Mouse (Mus musculus): ENCODE measurements at regions not wholly inside any gene's neighbourhood (a gene's known extent, or its start where the extent isn't known, plus 50 kb on each side); places are given as distances from the start of the nearest gene placed in this dataset.

DNA sequence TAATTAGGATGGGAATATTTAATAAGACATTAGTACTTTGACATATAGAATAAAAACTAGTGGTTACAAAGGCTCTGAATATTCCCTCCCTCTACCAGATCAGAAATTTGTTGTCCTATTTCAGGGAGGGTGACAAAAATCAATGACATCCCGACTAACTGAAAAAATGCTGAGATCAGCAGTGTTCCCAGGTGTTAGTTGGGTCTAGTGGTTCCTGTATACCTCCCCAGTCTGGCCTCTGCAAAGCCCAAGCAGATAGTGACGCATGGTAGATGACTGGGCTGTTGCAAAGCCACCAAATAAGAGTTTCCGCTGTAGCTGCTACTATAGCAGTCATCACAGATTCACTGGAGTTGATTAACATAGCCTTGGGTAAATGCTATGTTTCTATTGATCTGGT, 59.9 kb upstream of the Gm4791 start:
- DNase-seq (ENCODE audit: low read depth, low spot score), result no peak
- WGBS, result 83% methylated on average over 3 of the region's 3 CpGs

DNA sequence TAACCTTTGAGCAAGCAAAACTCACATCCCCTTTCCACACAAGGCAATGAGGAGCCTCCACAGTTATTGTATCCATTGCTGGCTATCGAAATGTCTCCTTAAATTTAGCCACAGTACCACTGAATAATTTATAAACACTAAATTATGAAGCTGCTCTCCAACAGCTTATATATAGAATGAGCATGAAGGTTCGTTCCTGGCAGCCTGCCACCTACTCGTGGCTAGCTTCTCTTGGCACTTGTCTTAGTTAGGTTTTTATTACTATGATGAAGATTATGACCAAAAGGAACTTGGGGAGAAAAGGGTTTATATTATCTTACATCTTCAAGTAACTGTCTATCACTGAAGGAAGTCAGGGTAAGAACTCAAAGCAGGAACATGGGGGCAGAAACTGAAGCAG, 72.9 kb upstream of the Gm4791 start:
- WGBS, result 45% methylated on average over 3 of the region's 3 CpGs
- DNase-seq (ENCODE audit: low read depth, low spot score), result no peak

DNA sequence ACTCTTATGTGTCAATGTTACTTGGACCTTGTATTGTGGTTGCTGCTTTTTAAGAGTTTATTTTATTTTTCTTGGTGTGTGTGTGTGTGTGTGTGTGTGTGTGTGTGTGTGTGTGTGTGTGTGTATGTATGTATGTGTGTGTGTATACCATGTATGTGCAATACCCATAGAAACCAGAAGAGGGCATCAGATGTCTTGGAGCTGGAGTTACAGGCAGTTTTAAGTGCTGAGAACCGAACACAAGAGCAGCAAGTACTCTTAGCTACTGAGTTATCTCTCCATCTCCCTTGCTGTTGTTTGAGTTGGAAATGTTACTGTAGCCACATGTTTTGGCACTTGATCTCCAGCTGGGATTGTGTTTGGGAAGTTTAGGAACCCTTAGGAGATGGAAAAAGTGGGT, 78.5 kb upstream of the Gm4791 start:
- DNase-seq (ENCODE audit: low read depth, low spot score), result no peak
- 86% methylated on average over 1 of the region's 1 CpGs for WGBS

DNA sequence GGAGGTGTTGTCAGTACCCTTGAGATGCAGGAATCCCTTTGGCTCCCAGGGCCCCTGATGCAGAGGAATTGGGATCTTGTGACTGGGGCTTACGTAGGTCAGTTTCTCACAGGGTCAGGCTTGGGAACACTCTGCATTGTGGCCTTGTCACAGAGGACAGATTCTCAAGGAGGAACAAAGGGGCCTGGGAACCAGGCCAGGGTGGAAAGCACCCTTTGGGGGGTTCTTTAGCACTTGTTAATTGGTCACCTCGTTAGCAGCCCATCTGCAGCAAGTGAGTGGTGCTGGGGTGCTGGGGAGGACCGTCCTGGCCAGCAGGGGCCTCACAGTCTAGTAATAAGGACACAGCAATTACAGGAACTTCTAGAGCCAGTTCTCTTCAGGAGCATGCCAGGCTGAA, 85.3 kb upstream of the Gm4791 start:
- 46% methylated on average over 3 of the region's 3 CpGs for WGBS
- no peak for DNase-seq (ENCODE audit: low read depth, low spot score)

DNA sequence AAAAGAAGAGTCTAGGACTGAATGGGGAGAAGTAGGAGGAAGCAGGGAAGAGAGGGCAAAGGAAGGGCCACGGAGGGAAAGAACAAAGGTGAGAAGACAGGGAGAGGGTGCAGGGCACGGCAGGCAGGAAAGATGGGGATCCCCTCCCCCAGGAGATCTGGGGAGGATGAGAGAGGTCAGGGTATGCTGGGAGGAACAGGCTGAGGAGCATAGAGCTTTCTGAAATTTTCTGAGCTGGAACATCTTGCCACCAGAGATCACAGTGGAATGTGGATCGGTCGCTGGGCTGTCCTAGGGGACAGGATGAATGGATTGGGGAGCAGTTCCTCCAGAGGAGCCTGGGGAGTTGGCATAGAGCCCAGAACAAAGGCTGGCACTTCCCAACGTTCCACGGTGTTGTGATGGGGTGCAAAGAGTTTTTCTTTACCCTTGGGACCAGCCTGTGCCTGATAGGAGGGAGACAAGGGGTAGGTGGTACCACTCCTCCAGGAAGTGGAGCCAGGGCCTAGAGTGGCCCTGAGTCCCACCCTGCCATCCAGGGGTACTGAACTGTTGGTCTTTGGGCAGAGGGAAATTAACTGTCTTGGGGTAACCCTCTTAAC, 89.0 kb upstream of the Gm4791 start:
- WGBS, result 38% methylated on average over 6 of the region's 6 CpGs
- DNase-seq (ENCODE audit: low read depth, low spot score), result no peak

DNA sequence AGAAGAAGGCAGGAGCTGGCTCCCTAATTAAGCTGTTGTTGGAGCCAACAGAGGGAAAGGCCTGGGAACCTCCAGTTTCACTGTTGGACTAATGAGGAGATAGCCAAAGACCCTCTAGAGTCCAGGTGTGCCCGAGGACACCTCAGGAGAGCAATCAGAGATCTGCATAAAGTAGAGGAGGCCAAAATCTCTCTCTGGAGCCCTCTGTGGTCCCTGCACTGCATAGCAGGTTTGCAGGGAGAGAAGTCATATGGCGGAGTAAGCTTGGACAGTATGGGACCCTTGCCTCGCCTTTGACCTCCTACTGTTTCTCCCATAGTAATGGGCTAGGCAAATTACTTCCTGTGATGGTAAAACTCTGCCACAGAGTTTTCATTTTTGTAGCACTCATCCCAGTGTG, 93.5 kb upstream of the Gm4791 start:
- no peak for DNase-seq (ENCODE audit: low read depth, low spot score)
- 85% methylated on average over 3 of the region's 3 CpGs for whole genome bisulfite sequencing

DNA sequence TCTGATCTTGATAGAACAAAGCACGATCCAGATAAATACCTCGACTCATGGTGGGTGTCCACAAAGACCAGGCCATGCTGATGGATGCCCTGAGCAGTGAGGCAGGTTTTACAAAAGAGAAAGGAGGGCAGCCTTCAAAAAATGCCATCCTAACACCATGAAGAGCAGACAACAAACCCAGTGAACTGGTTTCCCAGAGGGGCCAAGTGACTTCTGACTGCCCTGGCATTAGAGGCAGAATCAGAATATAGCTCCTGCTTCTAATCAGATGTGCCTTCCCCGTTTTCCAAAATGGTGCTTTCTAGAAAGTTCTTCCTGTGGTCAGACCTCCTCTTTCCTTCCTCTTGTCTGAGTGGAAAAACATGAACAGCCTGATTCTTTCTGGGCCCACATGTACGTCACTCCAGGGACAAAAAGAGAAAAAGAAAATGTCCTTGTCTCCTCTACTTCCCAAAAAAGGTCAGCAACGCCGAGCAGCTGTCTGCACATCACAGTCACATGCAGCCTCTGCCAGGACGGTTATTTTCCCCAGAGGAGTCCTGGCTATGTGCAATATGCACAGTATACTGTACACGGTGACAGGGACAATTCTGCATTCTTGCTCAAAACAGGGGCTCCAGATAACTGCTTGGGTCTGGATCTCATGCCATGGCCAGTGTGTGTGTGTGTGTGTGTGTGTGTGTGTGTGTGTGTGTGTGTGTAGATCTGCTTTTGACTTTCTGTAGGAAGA, 94.9 kb upstream of the Gm4791 start:
- WGBS, result 66% methylated on average over 8 of the region's 8 CpGs
- DNase-seq (ENCODE audit: low read depth, low spot score), result no peak

DNA sequence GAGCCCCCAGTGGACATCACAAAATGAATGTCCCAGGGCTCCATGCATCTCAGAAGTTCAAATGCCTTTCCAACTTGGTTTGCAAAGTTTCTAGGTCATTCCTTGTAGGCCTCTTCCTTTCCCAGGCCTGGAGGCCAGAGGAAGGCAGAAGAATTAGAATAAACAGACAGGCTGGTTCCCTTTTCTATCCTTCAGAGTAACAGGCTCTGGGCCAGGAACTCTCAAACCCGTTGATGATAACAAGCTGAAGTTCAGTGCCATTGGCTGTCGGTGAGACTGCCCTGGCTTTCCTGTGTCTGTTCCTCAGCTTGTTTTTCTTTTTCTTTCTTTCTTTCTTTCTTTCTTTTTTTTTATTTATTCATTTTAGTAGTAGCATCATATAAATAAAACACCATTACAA, 99.3 kb upstream of the Gm4791 start:
- DNase-seq (ENCODE audit: low read depth, low spot score), result no peak
- 55% methylated on average over 2 of the region's 2 CpGs for WGBS

DNA sequence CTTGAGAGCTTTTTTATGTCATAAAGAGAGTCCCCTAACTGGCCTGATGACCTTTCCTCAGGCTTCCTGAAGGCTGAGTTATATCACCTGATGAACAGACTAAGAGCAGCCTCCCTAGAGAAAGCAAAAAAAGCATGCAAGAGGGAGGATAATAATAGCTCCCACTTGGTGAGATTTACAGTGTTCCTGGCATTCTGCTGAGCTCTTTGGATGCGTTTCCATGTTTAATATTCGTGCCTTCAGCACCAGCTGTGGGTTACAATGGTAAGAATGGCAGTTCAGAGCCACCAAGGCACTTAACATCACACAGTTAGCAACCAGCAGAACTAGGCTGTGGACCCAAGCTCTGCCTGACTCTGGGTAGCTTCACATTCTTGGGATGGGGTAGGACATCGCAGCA, 100.4 kb upstream of the Gm4791 start:
- 62% methylated on average over 3 of the region's 3 CpGs for WGBS
- no peak for DNase-seq (ENCODE audit: low read depth, low spot score)

DNA sequence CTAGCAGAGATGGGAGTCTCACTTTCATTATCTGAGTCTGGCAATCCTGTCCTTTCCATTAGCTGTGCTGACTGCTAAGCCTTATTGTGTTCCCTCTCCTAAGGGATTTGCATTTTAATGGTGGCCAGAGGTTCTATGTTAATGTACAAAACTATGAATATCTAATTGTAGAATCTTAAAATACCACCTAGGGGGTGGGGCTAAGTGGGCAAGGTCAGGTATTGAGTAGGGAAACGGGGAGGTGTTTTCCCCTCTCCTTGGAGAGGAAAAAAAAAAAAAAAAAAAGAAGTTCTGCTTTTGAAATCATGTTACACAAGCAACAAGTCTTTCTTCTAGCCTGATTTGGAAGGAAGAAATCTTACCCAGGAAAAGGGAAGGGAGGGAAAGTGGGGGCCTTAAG, 106.7 kb upstream of the Gm4791 start:
- 36% methylated on average over 1 of the region's 1 CpGs for WGBS
- DNase-seq (ENCODE audit: low read depth, low spot score), result no peak

DNA sequence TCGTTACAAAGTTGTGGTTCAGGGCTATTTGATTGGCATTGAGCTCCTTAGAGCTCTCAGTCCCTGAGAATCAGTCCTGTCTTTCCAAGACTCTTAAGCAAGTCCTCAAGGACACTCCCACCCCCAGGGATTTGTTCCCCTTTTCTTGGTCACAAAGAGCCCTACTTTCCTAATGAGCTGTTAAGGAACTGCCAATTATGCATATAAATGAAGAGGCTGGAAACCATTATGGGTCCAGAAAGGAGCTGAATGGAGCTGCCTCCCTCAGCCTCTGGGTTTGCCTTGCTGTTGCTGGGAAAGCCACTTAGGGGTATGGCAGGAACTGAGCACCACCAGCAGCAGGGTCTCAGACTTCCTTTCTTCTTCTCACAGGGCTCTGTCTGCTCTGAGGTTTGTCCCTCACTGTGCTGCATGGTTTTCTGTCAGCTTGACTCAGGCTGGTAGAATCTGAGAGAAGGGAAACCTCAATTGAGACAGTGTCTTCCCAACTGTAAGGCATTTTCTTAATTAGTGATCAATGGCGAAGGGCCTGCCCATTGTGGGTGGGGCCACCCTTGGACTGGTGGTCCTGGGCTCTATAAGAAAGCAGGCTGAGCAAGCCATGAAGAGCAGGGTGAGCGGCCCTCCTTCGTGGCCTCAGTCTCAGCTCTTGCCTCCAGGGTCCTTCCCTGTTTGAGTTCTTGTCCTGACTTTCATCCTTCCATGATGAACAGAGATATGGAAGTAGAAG, 108.4 kb upstream of the Gm4791 start:
- WGBS, result 77% methylated on average over 4 of the region's 4 CpGs
- DNase-seq (ENCODE audit: low read depth, low spot score), result no peak

DNA sequence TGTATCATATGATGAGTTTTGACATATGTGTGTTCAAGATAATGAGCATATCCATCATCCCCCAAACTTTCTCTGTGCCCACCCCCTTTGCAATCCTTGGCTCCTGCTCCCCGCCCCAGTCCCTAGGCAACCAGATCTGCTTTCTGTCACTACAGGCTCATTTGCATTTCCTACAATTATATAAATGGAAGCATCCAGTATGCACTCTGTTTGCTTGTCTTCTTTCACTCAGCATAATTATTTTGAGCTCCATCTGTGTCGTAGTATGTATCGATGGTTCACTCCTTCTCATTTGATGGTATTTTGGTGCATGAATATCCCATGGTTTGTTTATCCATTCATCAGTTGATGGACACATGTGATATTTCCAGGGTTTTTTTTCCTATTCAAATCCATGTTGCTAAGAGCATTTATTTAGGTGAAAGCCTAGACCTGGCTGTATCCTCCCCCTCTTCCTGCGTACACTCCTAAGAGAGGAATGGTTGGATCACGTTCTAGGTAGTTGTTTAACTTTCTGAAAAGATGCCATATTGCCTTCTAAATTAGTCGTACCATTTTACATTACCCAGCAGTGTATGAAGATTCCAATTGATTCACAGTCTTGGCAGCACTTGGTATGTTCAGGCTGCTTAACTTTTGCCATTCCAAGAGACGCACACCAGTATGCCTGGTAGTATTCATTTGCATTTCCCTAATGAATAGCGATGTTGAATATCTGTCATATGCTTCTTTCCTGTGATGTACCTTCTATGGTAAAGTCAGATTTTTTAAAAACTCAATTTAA, 127.1 kb upstream of the Gm4791 start:
- DNase-seq (ENCODE audit: low read depth, low spot score), result no peak
- 87% methylated on average over 8 of the region's 8 CpGs for WGBS

DNA sequence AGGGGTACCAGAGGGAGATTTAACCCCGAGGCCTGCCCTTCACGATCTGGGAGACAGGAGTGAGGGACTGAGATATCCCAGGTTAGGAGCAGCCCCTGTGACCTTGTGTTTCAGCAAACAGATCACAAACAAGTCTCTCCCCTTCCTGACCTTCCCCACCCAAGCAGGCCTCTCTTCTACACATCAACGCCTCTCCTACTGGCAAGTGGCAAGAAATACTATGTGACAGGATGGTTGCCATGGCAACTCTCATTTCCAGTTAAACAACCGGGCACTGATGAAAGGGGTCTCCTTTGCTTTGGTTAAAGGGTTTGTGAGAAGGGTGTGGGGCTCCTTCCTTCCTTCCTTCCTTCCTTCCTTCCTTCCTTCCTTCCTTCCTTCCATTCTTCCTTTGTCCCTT, 134.6 kb upstream of the Gm4791 start:
- 24% methylated on average over 4 of the region's 4 CpGs for WGBS
- DNase-seq (ENCODE audit: low read depth, low spot score), result no peak

DNA sequence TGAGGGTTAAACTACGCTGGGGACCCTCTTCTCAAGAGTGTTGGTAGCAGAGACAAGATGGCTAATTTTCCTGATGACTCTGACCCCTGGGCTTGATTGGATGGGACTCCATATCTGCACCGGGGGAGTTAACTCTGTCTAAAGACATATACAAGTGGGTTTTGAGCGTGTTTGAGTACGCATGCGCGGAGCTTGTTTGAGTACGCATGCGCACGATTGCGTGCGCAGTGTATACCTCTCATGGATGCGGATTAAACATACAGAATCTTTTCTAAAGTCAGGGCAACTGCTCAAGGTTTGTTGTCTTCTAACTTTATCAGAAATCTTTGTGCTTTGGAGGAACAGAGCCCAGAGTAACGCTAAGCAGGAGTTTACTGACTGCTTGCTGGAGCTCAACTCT, 146.8 kb upstream of the Gm4791 start:
- no peak for DNase-seq (ENCODE audit: low read depth, low spot score)
- 92% methylated on average over 13 of the region's 13 CpGs for WGBS

DNA sequence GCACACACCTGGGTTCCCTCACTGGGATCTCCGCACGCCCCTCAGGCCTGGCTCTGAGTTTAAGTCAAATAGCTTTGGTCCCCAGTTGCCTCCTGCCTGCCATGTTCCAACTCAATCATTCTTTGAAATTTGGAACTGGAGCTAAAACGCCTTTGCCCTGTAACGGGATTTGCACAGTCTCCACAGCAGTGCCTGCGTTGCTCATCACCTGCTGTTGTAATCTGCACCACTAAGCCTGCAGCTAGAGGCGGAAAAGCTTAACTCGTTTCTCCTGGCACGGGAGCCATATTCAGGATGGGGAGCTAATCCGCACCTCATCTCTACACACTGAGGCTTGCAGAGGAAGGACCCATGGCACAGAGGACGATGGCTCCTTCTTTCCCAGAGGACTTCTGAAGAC, 147.2 kb upstream of the Gm4791 start:
- WGBS, result 81% methylated on average over 10 of the region's 10 CpGs
- no peak for DNase-seq (ENCODE audit: low read depth, low spot score)

DNA sequence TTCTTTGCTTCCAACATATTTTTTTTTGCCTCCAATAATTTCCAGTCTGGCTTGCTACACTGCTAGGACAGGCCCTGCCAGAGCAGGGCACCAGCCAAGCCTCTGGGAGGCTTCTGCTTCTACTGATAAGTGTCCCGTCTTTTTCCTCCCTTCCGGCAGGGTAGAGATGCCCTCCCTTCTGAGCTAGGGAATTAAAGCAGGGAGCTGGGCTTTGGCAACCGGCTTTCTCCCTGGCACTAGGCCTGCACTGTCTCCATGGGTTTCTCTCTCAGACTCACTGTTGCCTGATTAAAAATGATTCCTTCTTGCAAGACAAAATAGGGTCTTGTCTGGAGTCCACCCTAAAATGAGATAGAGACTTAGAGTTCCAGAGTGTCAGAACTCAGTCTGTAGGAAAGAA, 153.3 kb upstream of the Gm4791 start:
- no peak for DNase-seq (ENCODE audit: low read depth, low spot score)
- WGBS, result 75% methylated on average over 3 of the region's 3 CpGs

DNA sequence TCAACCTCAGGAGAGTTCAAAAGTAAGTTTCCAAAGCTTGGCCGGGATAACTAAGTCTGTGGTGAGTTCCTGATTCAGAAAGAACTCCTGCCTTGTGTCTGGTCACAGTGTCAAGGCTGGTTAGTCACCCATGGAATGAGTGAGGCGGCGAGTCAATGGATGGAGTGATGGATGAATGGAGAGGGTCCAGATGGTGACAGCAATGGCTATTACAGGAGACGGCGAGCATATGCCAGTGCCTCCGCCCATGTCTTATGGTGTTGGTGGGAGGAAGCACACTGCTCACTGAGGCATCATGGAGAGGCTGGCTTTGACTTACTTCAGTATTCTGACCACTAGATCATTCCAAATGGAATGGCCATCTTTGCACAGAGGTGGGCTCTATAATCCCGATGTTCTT, 154.8 kb upstream of the Gm4791 start:
- 91% methylated on average over 7 of the region's 7 CpGs for WGBS
- no peak for DNase-seq (ENCODE audit: low read depth, low spot score)

DNA sequence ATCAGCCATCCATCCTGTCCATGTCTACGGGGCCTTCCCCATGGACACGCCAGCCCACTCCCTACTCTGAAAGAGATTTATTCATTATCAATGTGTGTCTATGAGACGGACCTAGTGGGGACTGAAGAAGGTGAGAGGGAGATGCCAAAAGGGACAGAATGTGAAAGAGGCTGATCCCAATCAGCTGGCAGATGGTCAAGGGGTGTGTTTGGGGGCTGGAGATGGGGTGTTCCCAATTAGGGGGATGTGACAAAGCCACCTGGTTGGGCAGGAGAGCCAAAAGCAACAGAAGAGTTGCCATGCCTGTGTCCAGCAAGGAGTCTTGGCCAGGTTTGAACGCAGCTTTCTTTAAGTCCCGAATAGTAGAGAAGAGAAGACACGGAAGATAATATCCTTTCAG, 157.0 kb upstream of the Gm4791 start:
- 81% methylated on average over 6 of the region's 6 CpGs for WGBS
- no peak for DNase-seq (ENCODE audit: low read depth, low spot score)

DNA sequence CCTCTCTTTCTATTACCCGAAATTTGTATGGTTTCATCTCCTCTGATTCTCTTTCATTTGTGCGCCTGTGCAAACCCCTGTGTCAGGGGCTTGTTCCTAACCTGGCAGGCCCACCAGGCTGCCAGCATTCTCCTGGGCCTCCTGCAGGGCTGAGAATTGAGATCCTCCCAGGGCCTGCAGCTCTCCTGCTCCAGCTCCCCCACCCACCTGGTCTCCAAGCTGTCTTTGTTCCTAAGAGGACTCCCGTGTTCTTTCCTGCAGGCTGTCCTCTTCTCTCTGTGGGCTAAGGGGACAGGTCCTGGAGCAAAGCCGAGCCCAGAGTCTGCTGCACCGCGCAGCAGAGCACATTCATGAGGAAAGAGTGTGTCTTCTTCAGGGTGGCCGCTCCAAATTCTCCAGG, 163.3 kb upstream of the Gm4791 start:
- WGBS, result 44% methylated on average over 7 of the region's 7 CpGs
- no peak for DNase-seq (ENCODE audit: low read depth, low spot score)

DNA sequence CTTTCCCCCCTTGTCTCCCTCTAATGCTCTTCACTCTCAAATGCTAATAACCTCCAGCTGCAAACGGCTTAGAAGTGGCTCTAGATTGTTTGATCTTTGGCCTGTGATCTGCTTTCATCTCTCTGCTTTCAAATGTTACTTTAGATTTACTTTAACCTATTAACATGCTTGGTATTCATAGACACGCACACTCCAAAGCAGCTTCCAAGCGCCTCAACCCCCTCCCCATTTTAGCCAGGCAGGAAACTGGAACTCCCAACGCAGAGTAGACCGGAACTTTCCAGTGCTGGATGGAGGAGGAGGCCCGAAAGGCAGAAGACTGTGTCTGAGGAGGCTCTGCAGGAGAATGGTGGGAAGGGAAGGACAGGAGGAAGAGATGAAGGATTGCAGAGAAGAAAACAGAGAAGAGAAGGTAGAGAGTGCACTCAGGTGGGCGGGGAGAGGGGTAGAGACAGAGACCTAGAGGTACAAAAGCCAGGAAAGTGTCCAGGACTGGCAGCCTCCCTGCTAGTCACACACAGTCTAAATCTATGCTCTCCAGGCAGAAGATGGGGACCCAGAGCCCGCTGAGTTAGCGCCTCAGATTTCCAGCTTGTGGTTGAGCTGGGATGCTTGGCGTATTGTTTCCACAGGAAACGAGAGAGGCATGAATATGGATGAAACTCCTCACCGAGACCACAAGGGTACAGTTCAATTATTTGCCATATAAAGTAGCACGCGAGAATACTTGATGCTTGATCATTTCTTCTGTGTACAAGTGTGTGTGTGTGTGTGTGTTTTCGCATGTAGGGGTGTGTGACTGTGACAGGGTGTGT, 167.6 kb upstream of the Gm4791 start:
- no peak for DNase-seq (ENCODE audit: low read depth, low spot score)
- whole genome bisulfite sequencing, result 60% methylated on average over 15 of the region's 15 CpGs

Measured in large intestine, adult 2 months (tissue).